9 mouse cellular contexts compared by ENCODE assay signal in genomic region chr5:124003375-124003774, GRCm38 (mm10). TPM values are rescaled to one million over a fixed set of nuclear protein-coding genes. Genes with fewer than 3 reads are reported as not detected.
DNase-seq lines count a peak whose midpoint lies in the region; ATAC-seq and TF ChIP-seq lines count a peak whose summit lies in the region.
"Had no signal": no experiment of that assay in that cellular context is flagged by ENCODE, and none has a peak within 500 bp of the region (broad histone marks: within the 10 kb centered on the region; RNA-seq: fewer than 3 reads in every experiment).

No protein-coding gene starts in this region.

- no peaks in the 10 kb centered on the region for H3K9me3 ChIP-seq in hindbrain, embryonic 13.5 days
- H3K9me3 ChIP-seq in midbrain, embryonic 13.5 days, result no peaks in the 10 kb centered on the region

- TF ChIP-seq CTCF in kidney, adult 2 months (conservative IDR thresholded peaks at IDR 0.05; ENCODE audit: insufficient read depth, insufficient read length, low read depth, low read length), result no peak

- H3K27ac ChIP-seq in kidney, adult 2 months (ENCODE audit: insufficient read depth, low read depth, low read length), result peak overlapping the region; percentile 14; the same call in 1 of the 2 replicates
- H3K27ac ChIP-seq in hindbrain, embryonic 13.5 days, result peak overlapping the region; percentile 64
- H3K27ac ChIP-seq in midbrain, embryonic 13.5 days, result 0 out of 2 replicates have a peak overlapping the region, but pooled peaks have one; percentile 51

- no peak for ATAC-seq in hindbrain, embryonic 13.5 days (ENCODE audit: low FRiP score)
- no peak for ATAC-seq in midbrain, embryonic 13.5 days

- H3K27me3 ChIP-seq in kidney, adult 2 months (replicated peaks; ENCODE audit: control insufficient read depth, insufficient read depth, low read length), result no peaks in the 10 kb centered on the region
- peaks cover 7% of the 10 kb centered on the region; the same call in 1 of the 2 replicates for H3K27me3 ChIP-seq in hindbrain, embryonic 13.5 days
- no peaks in the 10 kb centered on the region for H3K27me3 ChIP-seq in midbrain, embryonic 13.5 days

- peaks cover 2% of the 10 kb centered on the region; the same call in 1 of the 2 replicates for H3K36me3 ChIP-seq in kidney, adult 2 months (ENCODE audit: control insufficient read depth, insufficient read depth, low read length)
- peaks cover 72% of the 10 kb centered on the region for H3K36me3 ChIP-seq in hindbrain, embryonic 13.5 days
- H3K36me3 ChIP-seq in midbrain, embryonic 13.5 days, result peaks cover 52% of the 10 kb centered on the region

- whole genome bisulfite sequencing in kidney, adult 2 months, result 41% methylated on average over 4 of the region's 4 CpGs
- WGBS in hindbrain, embryonic 13.5 days, result 56% methylated on average over 4 of the region's 4 CpGs
- 63% methylated on average over 4 of the region's 4 CpGs for WGBS in midbrain, embryonic 13.5 days

- no peak overlapping the region for H3K4me3 ChIP-seq in kidney, adult 2 months (ENCODE audit: insufficient read depth, low read depth, low read length)
- H3K4me3 ChIP-seq in hindbrain, embryonic 13.5 days, result no peak overlapping the region
- no peak overlapping the region for H3K4me3 ChIP-seq in midbrain, embryonic 13.5 days (replicated peaks)

- H3K9ac ChIP-seq in hindbrain, embryonic 13.5 days, result peak overlapping the region; percentile 19; the same call in 1 of the 2 replicates
- H3K9ac ChIP-seq in midbrain, embryonic 13.5 days (replicated peaks), result peak overlapping the region; percentile 12; the same call in 1 of the 2 replicates

- TF ChIP-seq POLR2A in kidney, adult 2 months (IDR thresholded peaks at IDR 0.05; ENCODE audit: low read depth, low read length), result no peak

- no peak overlapping the region for H3K4me2 ChIP-seq in hindbrain, embryonic 13.5 days
- H3K4me2 ChIP-seq in midbrain, embryonic 13.5 days (replicated peaks), result no peak overlapping the region

- peak; percentile 32 to 67 for DNase-seq in adrenal gland, adult (ENCODE audit: inconsistent age in 2 of 2, low spot score in 1 of 2)
- no peak for DNase-seq in adrenal gland, postnatal 10 days
- peak; percentile 49 for DNase-seq in kidney, adult 2 months
- DNase-seq in kidney, adult 18-20 months, result no peak
- no peak for DNase-seq in thymus, postnatal 25 days
- DNase-seq in thymus, postnatal 36 days, result no peak
- DNase-seq: embryo, embryonic 11 days had no signal

- H3K4me1 ChIP-seq in kidney, adult 2 months (ENCODE audit: control insufficient read depth, insufficient read depth, low read length), result peaks cover 18% of the 10 kb centered on the region
- H3K4me1 ChIP-seq in hindbrain, embryonic 13.5 days (replicated peaks), result peaks cover 42% of the 10 kb centered on the region
- peaks cover 20% of the 10 kb centered on the region for H3K4me1 ChIP-seq in midbrain, embryonic 13.5 days (replicated peaks)

RNA-seq across cellular contexts. Expression of gene Vps37b, which starts 28.7 kb away (rescaled TPM):
- 10 to 100 TPM; 41.1 to 58.1 TPM for total RNA-seq in adrenal gland, postnatal 10 days (2021)
- 22.6 and 24.1 TPM in 2 replicates for polyA plus RNA-seq in kidney, adult 2 months (2012; rRNA removed)
- 79.3 and 84.7 TPM in 2 replicates for polyA plus RNA-seq in hindbrain, embryonic 13.5 days (2015; fragmentation: Nextera tagmentation; extraction: Ambion mirVana)
- 71.5 and 79.3 TPM in 2 replicates for polyA plus RNA-seq in midbrain, embryonic 13.5 days (2015; fragmentation: Nextera tagmentation; extraction: Ambion mirVana)

RNA-seq across cellular contexts. Expression of gene Hip1r, which starts 29.9 kb away (rescaled TPM):
- total RNA-seq in adrenal gland, postnatal 10 days (2021), result 10 to 100 TPM; 18.2 to 22.5 TPM
- 18.3 and 19.2 TPM in 2 replicates for polyA plus RNA-seq in kidney, adult 2 months (2012; rRNA removed)
- 21.4 and 25.5 TPM in 2 replicates for polyA plus RNA-seq in hindbrain, embryonic 13.5 days (2015; fragmentation: Nextera tagmentation; extraction: Ambion mirVana)
- polyA plus RNA-seq in midbrain, embryonic 13.5 days (2015; fragmentation: Nextera tagmentation; extraction: Ambion mirVana), result 19.0 and 20.1 TPM in 2 replicates

Comparison
In these comparisons a context has a peak if more than half of its experiments do, and no peak if none do; other contexts are left out.
1. DNase-seq: peak in adrenal gland, adult (2 of 2) and kidney, adult 2 months (single experiment); none in adrenal gland, postnatal 10 days (single experiment), kidney, adult 18-20 months (single experiment), thymus, postnatal 25 days (single experiment) and thymus, postnatal 36 days (0 of 2).
2. H3K27ac ChIP-seq: peak in every context shown above with its lines; median percentile 64 in hindbrain, embryonic 13.5 days; 51 in midbrain, embryonic 13.5 days; 14 in kidney, adult 2 months.